Mouse (Mus musculus): Measurements from ENCODE around the gene Sphk2. TPM values are rescaled to one million over a fixed set of nuclear protein-coding genes. Genes with fewer than 3 reads are reported as not detected.

Gene Sphk2
- polyA plus RNA-seq, 1 experiment from 2014 or later, result 26.5 TPM

DNA sequence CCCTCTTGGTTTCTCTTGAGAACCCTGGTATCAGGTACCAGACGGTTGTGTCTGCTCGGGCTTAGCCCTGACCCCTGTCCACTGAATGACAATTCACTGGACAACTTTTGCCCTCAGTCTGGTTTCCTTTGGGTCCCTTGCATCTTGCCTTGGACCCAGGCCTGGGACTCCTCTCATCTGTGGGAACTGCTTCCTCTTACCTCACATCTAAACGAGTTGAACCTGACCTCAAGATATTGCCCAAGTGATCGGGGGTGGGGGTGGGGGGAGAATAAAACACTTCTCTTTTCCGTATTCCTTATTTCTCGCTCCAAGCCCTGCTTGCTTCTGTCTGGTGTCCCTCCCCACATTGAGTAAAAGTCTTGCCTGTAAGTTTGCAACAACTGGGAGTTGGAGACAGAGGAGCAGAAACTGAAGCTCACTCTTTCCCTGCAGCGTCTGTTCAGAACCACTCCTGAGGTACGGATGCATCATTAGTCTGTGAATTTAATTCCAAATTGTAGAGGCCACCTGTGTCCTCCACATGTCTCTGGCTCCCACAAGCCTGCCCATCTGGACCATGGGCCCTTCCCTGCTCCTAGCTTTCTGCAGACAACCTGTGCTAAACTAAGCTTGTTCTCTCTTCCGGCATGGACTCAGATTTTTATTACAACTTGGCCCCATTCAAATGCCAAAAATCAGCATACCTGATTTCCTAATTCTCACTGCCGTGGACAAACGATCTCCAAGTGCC lies 56.9 kb downstream of the Sphk2 start:
- WGBS, result 88% methylated on average over 11 of the region's 11 CpGs
- Histone ChIP-seq H3K4me2 (no peak overlapping the region), H3K9ac (no peak overlapping the region), H3K4me3 (replicated peaks) (no peak overlapping the region), H3K27ac (no peak overlapping the region), H3K27me3 (peaks cover 4% of the 10 kb centered on the region; the same call in 1 of the 2 replicates), H3K9me3 (no peaks in the 10 kb centered on the region), H3K36me3 (replicated peaks) (no peaks in the 10 kb centered on the region), H3K4me1 (no peaks in the 10 kb centered on the region)
- no peak for ATAC-seq (ENCODE audit: low FRiP score)

Other genes starting within 250 kb of the Sphk2 start
- gene Tulp2, start 236.1 kb downstream of the Sphk2 start, polyA plus RNA-seq (2016; fragmentation: Nextera tagmentation; extraction: Ambion mirVana), result 0.29 and 0.34 TPM in 2 replicates
- gene Gm45808, start 231.2 kb downstream of the Sphk2 start, polyA plus RNA-seq (2016; fragmentation: Nextera tagmentation; extraction: Ambion mirVana), result not detected in 2 replicates
- 3.0 and 3.6 TPM in 2 replicates for gene Dhdh, start 229.2 kb downstream of the Sphk2 start, polyA plus RNA-seq (2016; fragmentation: Nextera tagmentation; extraction: Ambion mirVana)
- 89.5 and 90.5 TPM in 2 replicates for gene Nucb1, start 207.6 kb downstream of the Sphk2 start, polyA plus RNA-seq (2016; fragmentation: Nextera tagmentation; extraction: Ambion mirVana)
- 14.6 and 16.6 TPM in 2 replicates for gene Ppp1r15a, start 191.7 kb downstream of the Sphk2 start, polyA plus RNA-seq (2016; fragmentation: Nextera tagmentation; extraction: Ambion mirVana)
- 0.74 and 1.0 TPM in 2 replicates for gene Plekha4, start 191.7 kb downstream of the Sphk2 start, polyA plus RNA-seq (2016; fragmentation: Nextera tagmentation; extraction: Ambion mirVana)
- 0.42 and 0.52 TPM in 2 replicates for gene Hsd17b14, start 163.1 kb downstream of the Sphk2 start, polyA plus RNA-seq (2016; fragmentation: Nextera tagmentation; extraction: Ambion mirVana)
- gene Bcat2, start 147.8 kb downstream of the Sphk2 start, polyA plus RNA-seq (2016; fragmentation: Nextera tagmentation; extraction: Ambion mirVana), result 18.3 and 22.2 TPM in 2 replicates
- gene Fgf21, start 102.5 kb downstream of the Sphk2 start, polyA plus RNA-seq (2016; fragmentation: Nextera tagmentation; extraction: Ambion mirVana), result not detected in 2 replicates
- gene Fut1, start 100.7 kb downstream of the Sphk2 start, polyA plus RNA-seq (2016; fragmentation: Nextera tagmentation; extraction: Ambion mirVana), result 0.10 and 0.24 TPM in 2 replicates
- gene Izumo1, start 96.2 kb downstream of the Sphk2 start, polyA plus RNA-seq (2016; fragmentation: Nextera tagmentation; extraction: Ambion mirVana), result 0.13 TPM in 1 of 2 replicates, not detected in the other
- gene Rasip1, start 90.5 kb downstream of the Sphk2 start, polyA plus RNA-seq (2016; fragmentation: Nextera tagmentation; extraction: Ambion mirVana), result 8.3 and 8.9 TPM in 2 replicates
- gene Mamstr, start 78.0 kb downstream of the Sphk2 start, polyA plus RNA-seq (2016; fragmentation: Nextera tagmentation; extraction: Ambion mirVana), result 2.6 and 3.1 TPM in 2 replicates
- 0.11 TPM in 1 of 2 replicates, not detected in the other for gene Fut2, start 51.6 kb downstream of the Sphk2 start, polyA plus RNA-seq (2016; fragmentation: Nextera tagmentation; extraction: Ambion mirVana)
- gene Ntn5, start 34.0 kb downstream of the Sphk2 start, polyA plus RNA-seq (2016; fragmentation: Nextera tagmentation; extraction: Ambion mirVana), result 0.23 and 0.33 TPM in 2 replicates
- gene Sec1, start 23.6 kb downstream of the Sphk2 start, polyA plus RNA-seq (2016; fragmentation: Nextera tagmentation; extraction: Ambion mirVana), result 0.64 and 0.68 TPM in 2 replicates
- gene Car11, start 18.2 kb downstream of the Sphk2 start, polyA plus RNA-seq (2016; fragmentation: Nextera tagmentation; extraction: Ambion mirVana), result 10.2 and 11.0 TPM in 2 replicates
- gene Dbp, start 12.9 kb downstream of the Sphk2 start, polyA plus RNA-seq (2016; fragmentation: Nextera tagmentation; extraction: Ambion mirVana), result 3.8 and 3.9 TPM in 2 replicates
- 707 and 745 TPM in 2 replicates for gene Rpl18, start 2.5 kb downstream of the Sphk2 start, polyA plus RNA-seq (2016; fragmentation: Nextera tagmentation; extraction: Ambion mirVana)
- gene Fam83e, start 3.2 kb upstream of the Sphk2 start, polyA plus RNA-seq (2016; fragmentation: Nextera tagmentation; extraction: Ambion mirVana), result 1.1 and 1.5 TPM in 2 replicates
- gene Spaca4, start 7.8 kb upstream of the Sphk2 start, polyA plus RNA-seq (2016; fragmentation: Nextera tagmentation; extraction: Ambion mirVana), result not detected in 2 replicates
- gene Lmtk3, start 65.7 kb upstream of the Sphk2 start, polyA plus RNA-seq (2016; fragmentation: Nextera tagmentation; extraction: Ambion mirVana), result 10.2 and 10.8 TPM in 2 replicates
- 1.5 and 1.9 TPM in 2 replicates for gene Sult2b1, start 66.7 kb upstream of the Sphk2 start, polyA plus RNA-seq (2016; fragmentation: Nextera tagmentation; extraction: Ambion mirVana)
- 275 and 276 TPM in 2 replicates for gene Cyth2, start 96.6 kb upstream of the Sphk2 start, polyA plus RNA-seq (2016; fragmentation: Nextera tagmentation; extraction: Ambion mirVana)
- 0.73 and 0.95 TPM in 2 replicates for gene Kcnj14, start 106.8 kb upstream of the Sphk2 start, polyA plus RNA-seq (2016; fragmentation: Nextera tagmentation; extraction: Ambion mirVana)
- gene Grwd1, start 112.9 kb upstream of the Sphk2 start, polyA plus RNA-seq (2016; fragmentation: Nextera tagmentation; extraction: Ambion mirVana), result 55.5 and 60.0 TPM in 2 replicates
- gene Kdelr1, start 154.8 kb upstream of the Sphk2 start, polyA plus RNA-seq (2016; fragmentation: Nextera tagmentation; extraction: Ambion mirVana), result 38.6 and 44.6 TPM in 2 replicates
- 0.33 and 0.47 TPM in 2 replicates for gene Grin2d, start 160.4 kb upstream of the Sphk2 start, polyA plus RNA-seq (2016; fragmentation: Nextera tagmentation; extraction: Ambion mirVana)
- 0.63 and 0.88 TPM in 2 replicates for gene Syngr4, start 178.7 kb upstream of the Sphk2 start, polyA plus RNA-seq (2016; fragmentation: Nextera tagmentation; extraction: Ambion mirVana)
- 3.3 and 3.9 TPM in 2 replicates for gene Tmem143, start 178.9 kb upstream of the Sphk2 start, polyA plus RNA-seq (2016; fragmentation: Nextera tagmentation; extraction: Ambion mirVana)
- gene Emp3, start 203.4 kb upstream of the Sphk2 start, polyA plus RNA-seq (2016; fragmentation: Nextera tagmentation; extraction: Ambion mirVana), result 19.9 and 20.5 TPM in 2 replicates
- gene Ccdc114, start 206.1 kb upstream of the Sphk2 start, polyA plus RNA-seq (2016; fragmentation: Nextera tagmentation; extraction: Ambion mirVana), result 2.7 and 4.7 TPM in 2 replicates